Mouse (Mus musculus) heart, postnatal 0 days (tissue): ENCODE data around the gene Arhgap15.

Experiments used
- CTCF ChIP-seq: IDR thresholded peaks from 2 replicates; pipeline ENCODE4 v1.5.1; 2016; ENCODE audit warnings: antibody characterized with exemption, control low read depth, low read depth
- EP300 ChIP-seq: IDR thresholded peaks from 2 replicates; pipeline ENCODE4 v1.6.1; 2016; ENCODE audit warnings: antibody characterized with exemption, low read depth

DNA sequence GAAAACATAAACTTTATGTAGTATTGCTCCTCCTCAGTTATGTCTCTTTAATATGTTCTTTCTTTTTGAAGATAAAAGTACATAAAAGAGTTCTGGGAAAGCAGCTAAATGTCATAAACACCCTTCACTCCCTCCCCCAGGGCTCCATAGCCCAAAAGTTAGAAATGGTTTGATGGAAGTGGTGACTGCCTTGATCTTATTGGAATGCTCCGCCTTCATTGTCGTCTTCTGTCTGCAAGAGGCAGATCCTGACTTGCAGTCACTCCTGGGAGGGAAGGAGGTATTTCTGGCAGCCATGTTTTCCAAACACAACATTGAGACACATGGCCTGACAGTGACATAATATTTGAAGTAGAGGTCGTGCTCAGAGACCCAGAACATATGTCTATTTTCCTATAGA, 375.5 kb downstream of the Arhgap15 start:
- no peak for TF ChIP-seq CTCF
- no peak for TF ChIP-seq EP300
